Mouse (Mus musculus) neural tube, embryonic 12.5 days (tissue): ENCODE results near the gene Arhgdia. TPM values are rescaled to one million over a fixed set of nuclear protein-coding genes. Genes with fewer than 3 reads are reported as not detected.

Source experiments
- ATAC-seq: fragments of 200-750 bp; cut with Nextera tagmentation; 2 replicates; pipeline ENCODE4 v1.8.0; 2017; ENCODE audit warnings: low read depth, mild to moderate bottlenecking, moderate TSS enrichment, moderate library complexity; ENCODE audit not compliant: low FRiP score
- H3K27ac ChIP-seq: fragments of 300-500 bp; sonication (generic); 2 replicates; pipeline ENCODE4 v1.5.1; 2016
- H3K27me3 ChIP-seq: fragments of 300-500 bp; sonication (generic); replicated peaks from 2 replicates; pipeline ENCODE4 v1.6.1; 2016; ENCODE audit warnings: mild to moderate bottlenecking
- H3K36me3 ChIP-seq: fragments of 300-500 bp; sonication (generic); 2 replicates; pipeline ENCODE4 v1.6.1; 2016; ENCODE audit warnings: mild to moderate bottlenecking
- H3K4me1 ChIP-seq: fragments of 300-500 bp; sonication (generic); 2 replicates; pipeline ENCODE4 v1.6.1; 2016
- H3K4me2 ChIP-seq: fragments of 300-500 bp; sonication (generic); replicated peaks from 2 replicates; pipeline ENCODE4 v1.6.1; 2016; ENCODE audit warnings: mild to moderate bottlenecking
- H3K4me3 ChIP-seq: fragments of 300-500 bp; sonication (generic); 2 replicates; pipeline ENCODE4 v1.5.1; 2016
- H3K9ac ChIP-seq: fragments of 300-500 bp; sonication (generic); 2 replicates; pipeline ENCODE4 v1.6.1; 2016; ENCODE audit warnings: mild to moderate bottlenecking
- H3K9me3 ChIP-seq: fragments of 300-500 bp; sonication (generic); 2 replicates; pipeline ENCODE4 v1.6.1; 2016; ENCODE audit warnings: mild to moderate bottlenecking
- WGBS: fragments of 180-500 bp; shearing (Covaris S2); methylation state at CpG from one replicate; pipeline ENCODE4 v1.1.7; 2016; 5-methylcytosine and 5-hydroxymethylcytosine counted together
- polyA plus RNA-seq: library from polyadenylated mRNA; unstranded; fragments of >200 nt; fragmentation: Nextera tagmentation; extraction: Ambion mirVana; gene quantifications from 2 replicates; pipeline ENCODE4 v1.2.1, GENCODE M21; 2016

Gene Arhgdia
- polyA plus RNA-seq, 1 experiment from 2014 or later, result 606 TPM

- peaks cover under 1% of the 10 kb centered on the region for H3K4me1 ChIP-seq
- 87% methylated on average over 2 of the region's 2 CpGs for WGBS
- no peak overlapping the region for H3K9ac ChIP-seq
- no peaks in the 10 kb centered on the region for H3K27me3 ChIP-seq
- 0 out of 2 replicates have a peak, but pooled peaks cover 11% of the 10 kb centered on the region for H3K9me3 ChIP-seq
- H3K27ac ChIP-seq, result no peak overlapping the region
- no peak for ATAC-seq
- H3K36me3 ChIP-seq, result peaks cover 15% of the 10 kb centered on the region
- H3K4me3 ChIP-seq, result no peak overlapping the region
- H3K4me2 ChIP-seq, result no peak overlapping the region
Measured at GRCm38 (mm10) chr11:120555260-120555659, 26.2 kb downstream of the Arhgdia start.

DNA sequence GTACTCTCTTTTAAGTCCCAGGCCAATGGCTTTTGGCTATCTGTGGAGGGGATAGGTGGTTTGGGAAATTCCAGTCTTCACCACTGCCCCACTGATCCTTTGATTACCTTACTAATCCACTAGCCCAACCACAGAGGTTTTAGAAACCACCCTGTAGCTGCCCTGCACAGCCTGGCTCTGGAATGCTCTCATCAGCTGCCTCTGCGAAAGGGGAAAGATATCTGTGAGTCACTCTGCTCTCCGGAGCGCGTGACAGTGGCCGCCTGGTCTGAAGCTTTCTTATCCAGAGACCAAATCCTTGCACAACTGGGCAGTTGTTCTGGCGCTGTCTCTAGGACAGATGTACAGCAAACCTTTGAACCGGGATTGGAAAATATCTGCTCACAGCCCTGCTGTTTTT, 26.6 kb downstream of the Arhgdia start:
- no peak overlapping the region for H3K4me2 ChIP-seq
- WGBS, result 86% methylated on average over 7 of the region's 7 CpGs
- H3K9me3 ChIP-seq, result 0 out of 2 replicates have a peak, but pooled peaks cover 11% of the 10 kb centered on the region
- peaks cover 5% of the 10 kb centered on the region for H3K4me1 ChIP-seq
- H3K9ac ChIP-seq, result no peak overlapping the region
- H3K4me3 ChIP-seq, result no peak overlapping the region
- no peak overlapping the region for H3K27ac ChIP-seq
- no peaks in the 10 kb centered on the region for H3K27me3 ChIP-seq
- H3K36me3 ChIP-seq, result peaks cover 11% of the 10 kb centered on the region
- ATAC-seq, result no peak

GRCm38 (mm10) chr11:120552736-120553135, 28.7 kb downstream of the Arhgdia start:
- H3K36me3 ChIP-seq, result no peaks in the 10 kb centered on the region
- 84% methylated on average over 5 of the region's 5 CpGs for WGBS
- H3K27me3 ChIP-seq, result no peaks in the 10 kb centered on the region
- H3K27ac ChIP-seq, result no peak overlapping the region
- H3K9ac ChIP-seq, result no peak overlapping the region
- no peak overlapping the region for H3K4me2 ChIP-seq
- 0 out of 2 replicates have a peak, but pooled peaks cover 9% of the 10 kb centered on the region for H3K9me3 ChIP-seq
- no peak overlapping the region for H3K4me3 ChIP-seq
- ATAC-seq, result no peak
- peaks cover 18% of the 10 kb centered on the region for H3K4me1 ChIP-seq

DNA sequence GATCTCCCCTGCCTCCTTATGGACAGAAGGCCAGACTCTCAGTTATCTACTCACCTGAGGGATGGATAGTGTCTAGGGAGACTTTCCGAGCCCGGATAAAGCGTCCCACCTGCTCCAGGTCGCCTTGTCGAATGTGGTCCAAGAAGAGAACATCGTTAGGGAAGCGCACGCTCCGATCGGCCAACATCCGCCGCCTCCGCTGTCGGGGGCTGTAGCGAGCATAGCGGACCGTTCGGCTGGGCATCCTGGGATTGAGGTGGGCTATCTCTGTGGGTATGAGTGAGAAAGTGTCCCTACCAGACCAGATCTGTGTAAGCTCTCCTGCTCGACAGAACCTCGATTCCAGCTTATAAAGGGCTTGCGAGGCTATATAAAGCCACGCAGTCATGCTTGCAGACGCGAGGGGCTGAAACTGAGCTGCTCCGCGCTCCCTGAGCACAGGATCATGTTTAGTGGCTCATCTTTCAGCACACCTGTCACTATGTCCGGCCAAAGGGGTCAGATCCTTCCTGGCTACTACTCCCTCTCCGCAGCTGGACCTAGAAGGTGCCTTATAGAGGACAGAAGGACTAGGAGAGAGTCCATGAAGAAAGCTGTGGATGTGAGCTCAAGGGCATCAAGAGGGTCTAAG, 30.5 kb downstream of the Arhgdia start, which contains the start of gene Ppp1r27:
Ppp1r27 (minus strand) TSS at position 323 of the 631 bp plus-strand sequence.
- Histone ChIP-seq H3K4me1 (peaks cover 25% of the 10 kb centered on the region), H3K4me3 (peak within 1 kb of the TSS; percentile 88), H3K27ac (0 out of 2 replicates have a peak within 1 kb of the TSS, but pooled peaks have one; percentile 37), H3K36me3 (0 out of 2 replicates have a peak, but pooled peaks cover 3% of the 10 kb centered on the region), H3K9me3 (no peaks in the 10 kb centered on the region), H3K4me2 (peak within 1 kb of the TSS; percentile 96), H3K9ac (peak within 1 kb of the TSS; percentile 98), H3K27me3 (no peaks in the 10 kb centered on the region)
- ATAC-seq, result no peak
- 94% methylated on average over 28 of the region's 28 CpGs for WGBS

- Histone ChIP-seq H3K27ac (peak overlapping the region; percentile 37; the same call in 1 of the 2 replicates), H3K27me3 (no peaks in the 10 kb centered on the region), H3K9me3 (no peaks in the 10 kb centered on the region), H3K4me3 (peak overlapping the region; percentile 88), H3K4me2 (peak overlapping the region; percentile 96), H3K9ac (peak overlapping the region; percentile 98), H3K4me1 (peaks cover 26% of the 10 kb centered on the region), H3K36me3 (0 out of 2 replicates have a peak, but pooled peaks cover 3% of the 10 kb centered on the region)
- 73% methylated on average over 11 of the region's 11 CpGs for WGBS
- peak; percentile 66; the same call in 1 of the 2 replicates for ATAC-seq
Measured at GRCm38 (mm10) chr11:120549986-120550809, 31.2 kb downstream of the Arhgdia start.

DNA sequence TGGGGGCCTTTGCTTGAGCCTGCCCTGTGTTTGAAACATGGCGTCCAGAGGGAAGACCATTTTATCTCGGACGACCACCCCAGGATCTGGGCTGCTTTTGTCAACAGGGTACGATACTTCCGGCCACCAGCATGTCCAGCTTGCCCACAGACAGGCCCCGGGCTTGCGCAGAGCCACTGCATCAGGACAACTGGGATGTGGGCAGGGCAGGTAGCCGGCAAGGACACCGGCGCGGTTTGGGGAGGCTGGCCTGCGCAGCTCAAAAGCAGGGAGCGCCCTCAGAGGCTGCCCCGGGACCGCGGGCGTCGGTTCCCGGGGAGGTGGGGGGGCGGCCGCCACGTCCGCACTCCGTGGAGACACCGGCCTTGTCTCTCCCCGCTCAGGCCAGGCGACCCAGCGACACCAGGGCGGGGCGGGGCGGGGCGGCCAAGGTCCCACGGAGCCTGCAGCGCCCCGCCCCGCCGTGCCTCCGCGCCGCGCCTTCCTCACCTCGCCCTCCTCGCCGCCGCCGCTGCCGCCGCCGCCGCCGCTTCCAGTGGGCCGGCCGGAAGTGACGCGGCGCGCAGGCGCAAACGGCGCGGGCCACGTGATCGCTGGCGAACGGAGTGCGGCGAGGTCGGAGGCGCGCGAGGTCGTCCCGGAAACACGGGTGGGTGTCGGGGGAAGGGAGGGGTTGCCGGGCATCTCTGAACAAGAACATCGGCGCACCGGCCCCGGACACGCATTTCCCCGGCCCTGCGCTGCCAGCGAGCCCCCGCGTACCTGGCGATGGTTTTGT, 32.1 kb downstream of the Arhgdia start, which contains the start of gene Mcrip1:
Mcrip1 (minus strand) TSS at position 560 of the 778 bp plus-strand sequence.
- Histone ChIP-seq H3K27ac (peak within 1 kb of the TSS; percentile 80), H3K27me3 (no peaks in the 10 kb centered on the region), H3K9ac (peak within 1 kb of the TSS; percentile 98), H3K4me3 (peak within 1 kb of the TSS; percentile 88), H3K36me3 (peaks cover 9% of the 10 kb centered on the region), H3K4me2 (peak within 1 kb of the TSS; percentile 96), H3K9me3 (no peaks in the 10 kb centered on the region), H3K4me1 (peaks cover 26% of the 10 kb centered on the region)
- under 1% methylated on average over 86 of the region's 87 CpGs for whole genome bisulfite sequencing
- peak; percentile 92 for ATAC-seq

GRCm38 (mm10) chr11:120548786-120549167, 32.6 kb downstream of the Arhgdia start:
- peaks cover 15% of the 10 kb centered on the region for H3K36me3 ChIP-seq
- peak overlapping the region; percentile 80; the same call in 1 of the 2 replicates for H3K27ac ChIP-seq
- no peak for ATAC-seq
- peak overlapping the region; percentile 98 for H3K9ac ChIP-seq
- H3K4me2 ChIP-seq, result peak overlapping the region; percentile 96
- peak overlapping the region; percentile 88 for H3K4me3 ChIP-seq
- peaks cover 26% of the 10 kb centered on the region for H3K4me1 ChIP-seq
- no peaks in the 10 kb centered on the region for H3K9me3 ChIP-seq
- 35% methylated on average over 7 of the region's 7 CpGs for WGBS
- H3K27me3 ChIP-seq, result no peaks in the 10 kb centered on the region

- Histone ChIP-seq H3K4me1 (peaks cover 26% of the 10 kb centered on the region), H3K27ac (no peak overlapping the region), H3K36me3 (peaks cover 21% of the 10 kb centered on the region), H3K27me3 (no peaks in the 10 kb centered on the region), H3K9me3 (no peaks in the 10 kb centered on the region), H3K4me3 (peak overlapping the region; percentile 88; the same call in 1 of the 2 replicates), H3K4me2 (peak overlapping the region; percentile 96), H3K9ac (peak overlapping the region; percentile 98)
- no peak for ATAC-seq
- WGBS, result 89% methylated on average over 3 of the region's 3 CpGs
Measured at GRCm38 (mm10) chr11:120548214-120548613, 33.2 kb downstream of the Arhgdia start.

GRCm38 (mm10) chr11:120547469-120547868, 34.0 kb downstream of the Arhgdia start:
- Histone ChIP-seq H3K9ac (no peak overlapping the region), H3K4me1 (peaks cover 26% of the 10 kb centered on the region), H3K36me3 (peaks cover 28% of the 10 kb centered on the region), H3K4me3 (no peak overlapping the region), H3K4me2 (peak overlapping the region; percentile 96; the same call in 1 of the 2 replicates), H3K27ac (no peak overlapping the region), H3K27me3 (no peaks in the 10 kb centered on the region), H3K9me3 (no peaks in the 10 kb centered on the region)
- 77% methylated on average over 2 of the region's 2 CpGs for WGBS
- ATAC-seq, result no peak

DNA sequence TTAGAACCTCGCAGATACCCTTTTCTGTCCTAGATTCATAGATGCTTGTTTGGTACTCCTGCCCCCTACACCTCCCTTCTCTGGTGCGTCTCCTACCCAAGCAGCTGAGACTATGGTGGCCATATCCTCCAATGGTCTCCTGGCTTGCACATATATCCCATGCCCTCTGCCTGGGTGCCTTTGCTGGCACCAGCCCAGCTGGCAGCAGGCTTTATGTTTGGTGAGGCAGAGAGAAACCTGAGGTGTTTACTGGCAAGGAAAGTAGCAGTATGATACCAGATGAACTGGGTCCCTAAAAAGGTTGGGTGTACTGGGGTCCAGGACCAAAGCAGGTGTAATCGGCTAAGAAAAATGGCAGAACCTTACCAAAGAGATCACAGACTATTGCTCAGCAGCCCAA, 35.5 kb downstream of the Arhgdia start:
- 96% methylated on average over 3 of the region's 3 CpGs for WGBS
- no peak overlapping the region for H3K4me2 ChIP-seq
- H3K9ac ChIP-seq, result no peak overlapping the region
- H3K27me3 ChIP-seq, result no peaks in the 10 kb centered on the region
- ATAC-seq, result no peak
- no peak overlapping the region for H3K27ac ChIP-seq
- H3K4me1 ChIP-seq, result peaks cover 26% of the 10 kb centered on the region
- H3K4me3 ChIP-seq, result no peak overlapping the region
- H3K36me3 ChIP-seq, result peaks cover 36% of the 10 kb centered on the region
- H3K9me3 ChIP-seq, result no peaks in the 10 kb centered on the region

DNA sequence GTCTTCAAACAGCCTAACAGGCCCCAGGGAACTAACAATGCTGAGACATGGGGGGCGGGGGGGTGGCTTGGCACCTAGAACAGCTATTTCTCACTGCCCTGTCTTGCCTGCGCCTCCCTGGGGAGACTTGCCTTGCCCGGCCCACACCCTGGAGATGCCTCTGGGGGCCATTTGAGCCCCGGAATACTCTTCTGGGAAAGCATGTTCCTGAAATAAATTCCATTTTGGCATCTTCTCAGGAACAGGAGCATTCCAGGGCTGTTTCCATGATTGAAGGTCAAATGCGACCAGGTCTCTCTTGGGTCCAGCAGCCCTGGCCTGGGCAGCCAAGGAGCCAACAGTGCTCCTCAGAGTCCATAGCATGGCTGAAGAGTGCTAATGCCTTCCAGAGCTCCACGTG, 39.0 kb downstream of the Arhgdia start:
- ATAC-seq, result no peak
- Histone ChIP-seq H3K27ac (no peak overlapping the region), H3K36me3 (peaks cover 34% of the 10 kb centered on the region), H3K9me3 (no peaks in the 10 kb centered on the region), H3K4me2 (no peak overlapping the region), H3K9ac (no peak overlapping the region), H3K4me1 (peaks cover 16% of the 10 kb centered on the region), H3K27me3 (no peaks in the 10 kb centered on the region), H3K4me3 (no peak overlapping the region)
- 93% methylated on average over 6 of the region's 6 CpGs for WGBS
